Mouse (Mus musculus): Measurements from ENCODE around the gene Dlgap1. TPM values are rescaled to one million over a fixed set of nuclear protein-coding genes. Genes with fewer than 3 reads are reported as not detected.

Gene Dlgap1
- polyA plus RNA-seq, 1 experiment from 2014 or later = 34.5 TPM

DNA sequence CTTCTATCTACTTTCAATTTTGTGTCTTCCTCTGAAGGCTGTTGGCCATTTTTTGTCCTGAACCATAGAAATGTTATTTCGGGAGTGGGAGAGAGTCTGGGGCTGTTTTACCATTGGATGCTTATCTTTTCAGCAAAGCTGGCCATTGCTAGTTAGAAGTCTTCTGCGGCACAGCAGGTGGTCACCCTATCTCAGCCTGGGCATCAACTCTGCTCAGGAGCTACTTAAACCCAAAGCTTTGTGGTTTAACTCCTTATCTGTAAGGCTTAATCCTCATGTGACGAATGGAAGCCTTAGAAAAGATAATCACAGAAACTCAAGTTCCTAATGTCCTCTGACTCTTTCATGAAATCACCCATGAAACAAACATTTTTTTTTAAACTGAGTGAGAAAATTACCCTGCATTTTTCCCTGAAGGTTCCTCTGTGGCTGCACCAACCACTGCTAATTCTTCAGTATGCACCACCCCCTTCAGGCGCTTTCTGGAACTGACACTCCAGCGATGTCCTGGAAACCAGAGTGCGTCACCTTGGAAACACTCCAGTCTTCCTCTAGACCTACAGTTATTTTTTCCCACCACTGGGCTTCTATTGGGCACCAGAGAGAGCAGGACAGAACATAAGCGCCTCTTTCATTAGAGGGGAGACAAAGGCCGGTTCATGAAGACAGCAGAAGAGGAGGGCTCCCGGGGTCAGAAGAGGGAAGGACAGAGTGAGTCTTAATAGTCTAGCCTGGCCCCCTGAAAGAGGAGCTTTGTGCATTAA lies 664.5 kb downstream of the Dlgap1 start:
- Histone ChIP-seq H3K4me2 (ENCODE audit: low read length) (peak overlapping the region; percentile 26; the same call in 1 of the 2 replicates), H3K36me3 (ENCODE audit: control insufficient read depth, insufficient read depth, low read length) (no peaks in the 10 kb centered on the region), H3K9me3 (replicated peaks; ENCODE audit: control insufficient read depth, low read length, poor library complexity, severe bottlenecking) (no peaks in the 10 kb centered on the region), H3K4me1 (ENCODE audit: control insufficient read depth, insufficient read depth, low read length) (peaks cover 6% of the 10 kb centered on the region), H3K9ac (ENCODE audit: low read depth, low read length) (no peak overlapping the region), H3K27ac (ENCODE audit: low read length) (peak overlapping the region; percentile 63; the same call in 1 of the 2 replicates), H3K27me3 (ENCODE audit: control insufficient read depth, insufficient read depth, low read depth, low read length) (no peaks in the 10 kb centered on the region), H3K4me3 (ENCODE audit: low read depth, low read length) (no peak overlapping the region)
- ATAC-seq = peak; percentile 94
- 10% methylated on average over 9 of the region's 9 CpGs for WGBS

DNA sequence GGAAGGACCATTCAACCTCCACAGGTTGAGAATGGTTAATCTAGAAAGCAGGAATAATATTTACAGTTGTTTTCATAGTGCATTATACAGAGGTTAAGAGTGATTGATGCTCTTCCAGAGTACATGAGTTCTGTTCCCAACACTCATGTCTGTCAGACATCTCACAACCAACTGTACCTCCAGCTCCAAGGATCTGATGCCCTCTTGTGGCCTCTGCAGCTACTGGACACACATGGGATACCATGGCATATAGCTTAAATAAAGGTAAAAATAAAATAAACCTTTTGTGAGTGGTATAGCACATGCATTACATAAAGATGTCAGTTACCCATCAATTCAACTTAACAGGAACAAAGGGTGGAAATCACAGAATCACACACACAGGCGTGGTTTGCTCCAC lies 674.3 kb downstream of the Dlgap1 start:
- WGBS = 85% methylated on average over 1 of the region's 1 CpGs
- no peaks in the 10 kb centered on the region for H3K4me1 ChIP-seq (ENCODE audit: control insufficient read depth, insufficient read depth, low read length)
- no peaks in the 10 kb centered on the region for H3K36me3 ChIP-seq (ENCODE audit: control insufficient read depth, insufficient read depth, low read length)
- H3K9ac ChIP-seq (ENCODE audit: low read depth, low read length) = no peak overlapping the region
- H3K27ac ChIP-seq (ENCODE audit: low read length) = no peak overlapping the region
- no peaks in the 10 kb centered on the region for H3K9me3 ChIP-seq (replicated peaks; ENCODE audit: control insufficient read depth, low read length, poor library complexity, severe bottlenecking)
- no peak overlapping the region for H3K4me3 ChIP-seq (ENCODE audit: low read depth, low read length)
- no peak for ATAC-seq
- no peaks in the 10 kb centered on the region for H3K27me3 ChIP-seq (ENCODE audit: control insufficient read depth, insufficient read depth, low read depth, low read length)
- H3K4me2 ChIP-seq (ENCODE audit: low read length) = no peak overlapping the region

DNA sequence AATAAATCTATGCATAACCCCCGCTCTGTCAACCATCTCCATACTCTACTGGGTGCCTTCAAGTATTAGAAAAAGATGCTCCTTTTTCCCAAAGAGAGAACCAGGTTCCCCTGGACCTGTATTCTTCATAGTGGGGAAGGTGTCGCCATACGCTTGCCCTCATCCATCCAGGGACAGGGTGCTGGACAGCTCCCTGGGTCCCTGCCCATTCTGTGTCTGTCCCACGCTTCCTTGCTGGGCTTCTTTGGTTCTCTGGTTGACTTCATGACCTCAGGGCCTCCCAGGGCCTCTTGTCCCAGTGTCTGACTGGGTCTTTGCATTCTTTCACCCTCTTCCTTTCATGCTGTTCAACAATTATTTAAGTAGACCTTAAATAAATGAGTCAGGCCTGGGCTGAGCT lies 677.8 kb downstream of the Dlgap1 start:
- no peak overlapping the region for H3K27ac ChIP-seq (ENCODE audit: low read length)
- no peak for ATAC-seq
- H3K9me3 ChIP-seq (replicated peaks; ENCODE audit: control insufficient read depth, low read length, poor library complexity, severe bottlenecking) = 0 out of 2 replicates have a peak, but pooled peaks cover 7% of the 10 kb centered on the region
- no peaks in the 10 kb centered on the region for H3K4me1 ChIP-seq (ENCODE audit: control insufficient read depth, insufficient read depth, low read length)
- H3K4me3 ChIP-seq (ENCODE audit: low read depth, low read length) = no peak overlapping the region
- no peaks in the 10 kb centered on the region for H3K27me3 ChIP-seq (ENCODE audit: control insufficient read depth, insufficient read depth, low read depth, low read length)
- 51% methylated on average over 4 of the region's 4 CpGs for WGBS
- H3K4me2 ChIP-seq (ENCODE audit: low read length) = no peak overlapping the region
- no peaks in the 10 kb centered on the region for H3K36me3 ChIP-seq (ENCODE audit: control insufficient read depth, insufficient read depth, low read length)
- no peak overlapping the region for H3K9ac ChIP-seq (ENCODE audit: low read depth, low read length)

DNA sequence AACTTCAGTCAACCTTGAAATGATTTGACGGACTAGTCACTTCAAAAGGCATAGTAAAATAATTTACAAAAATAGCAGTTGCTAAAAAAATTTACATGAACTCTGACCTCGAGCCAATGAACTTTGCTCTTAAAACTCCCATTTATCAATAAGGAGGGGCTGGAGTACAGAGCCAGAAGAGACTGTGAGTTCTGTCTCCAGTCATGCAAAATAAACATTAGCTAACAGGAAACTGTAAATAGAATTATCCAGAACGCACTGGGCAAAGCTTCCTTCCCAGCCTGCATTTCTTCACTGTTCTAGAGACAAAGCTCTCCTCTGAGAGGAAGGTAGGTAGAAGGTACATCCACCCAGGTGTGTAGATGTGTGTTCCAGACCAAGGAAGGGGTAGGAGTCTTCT lies 692.5 kb downstream of the Dlgap1 start:
- H3K9me3 ChIP-seq (replicated peaks; ENCODE audit: control insufficient read depth, low read length, poor library complexity, severe bottlenecking) = no peaks in the 10 kb centered on the region

DNA sequence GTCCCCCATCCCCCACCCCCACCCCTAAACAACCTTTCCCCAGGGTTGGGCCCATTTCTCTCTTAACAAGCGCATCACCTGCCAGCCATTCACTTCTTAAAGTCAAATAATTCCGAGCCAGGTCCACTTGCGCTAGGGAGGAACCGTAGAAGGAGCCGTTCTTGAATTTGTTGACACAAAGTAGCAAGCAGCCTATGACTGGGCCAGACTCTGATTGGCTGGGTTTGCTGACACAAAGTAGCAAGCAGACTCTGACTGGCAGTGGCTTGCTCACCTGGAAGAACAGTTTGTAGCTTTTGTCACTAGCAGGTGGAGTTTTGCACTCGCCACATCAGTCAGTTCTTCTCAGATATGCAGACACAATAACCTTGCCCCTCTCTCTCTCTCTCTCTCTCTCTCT lies 695.1 kb downstream of the Dlgap1 start:
- no peaks in the 10 kb centered on the region for H3K36me3 ChIP-seq (ENCODE audit: control insufficient read depth, insufficient read depth, low read length)
- no peaks in the 10 kb centered on the region for H3K4me1 ChIP-seq (ENCODE audit: control insufficient read depth, insufficient read depth, low read length)
- no peak for ATAC-seq
- no peaks in the 10 kb centered on the region for H3K9me3 ChIP-seq (replicated peaks; ENCODE audit: control insufficient read depth, low read length, poor library complexity, severe bottlenecking)
- no peak overlapping the region for H3K4me2 ChIP-seq (ENCODE audit: low read length)
- H3K9ac ChIP-seq (ENCODE audit: low read depth, low read length) = no peak overlapping the region
- H3K4me3 ChIP-seq (ENCODE audit: low read depth, low read length) = no peak overlapping the region
- 83% methylated on average over 6 of the region's 6 CpGs for WGBS
- H3K27ac ChIP-seq (ENCODE audit: low read length) = no peak overlapping the region
- no peaks in the 10 kb centered on the region for H3K27me3 ChIP-seq (ENCODE audit: control insufficient read depth, insufficient read depth, low read depth, low read length)

More for the DNA sequence above, 692.5 kb downstream of the Dlgap1 start:
- no peaks in the 10 kb centered on the region for H3K4me1 ChIP-seq (ENCODE audit: control insufficient read depth, insufficient read depth, low read length)
- H3K4me3 ChIP-seq (ENCODE audit: low read depth, low read length) = no peak overlapping the region
- H3K27me3 ChIP-seq (ENCODE audit: control insufficient read depth, insufficient read depth, low read depth, low read length) = no peaks in the 10 kb centered on the region
- no peak overlapping the region for H3K4me2 ChIP-seq (ENCODE audit: low read length)
- 82% methylated on average over 3 of the region's 3 CpGs for whole genome bisulfite sequencing
- H3K9ac ChIP-seq (ENCODE audit: low read depth, low read length) = no peak overlapping the region
- ATAC-seq = no peak
- H3K27ac ChIP-seq (ENCODE audit: low read length) = no peak overlapping the region
- H3K36me3 ChIP-seq (ENCODE audit: control insufficient read depth, insufficient read depth, low read length) = 0 out of 2 replicates have a peak, but pooled peaks cover 3% of the 10 kb centered on the region

DNA sequence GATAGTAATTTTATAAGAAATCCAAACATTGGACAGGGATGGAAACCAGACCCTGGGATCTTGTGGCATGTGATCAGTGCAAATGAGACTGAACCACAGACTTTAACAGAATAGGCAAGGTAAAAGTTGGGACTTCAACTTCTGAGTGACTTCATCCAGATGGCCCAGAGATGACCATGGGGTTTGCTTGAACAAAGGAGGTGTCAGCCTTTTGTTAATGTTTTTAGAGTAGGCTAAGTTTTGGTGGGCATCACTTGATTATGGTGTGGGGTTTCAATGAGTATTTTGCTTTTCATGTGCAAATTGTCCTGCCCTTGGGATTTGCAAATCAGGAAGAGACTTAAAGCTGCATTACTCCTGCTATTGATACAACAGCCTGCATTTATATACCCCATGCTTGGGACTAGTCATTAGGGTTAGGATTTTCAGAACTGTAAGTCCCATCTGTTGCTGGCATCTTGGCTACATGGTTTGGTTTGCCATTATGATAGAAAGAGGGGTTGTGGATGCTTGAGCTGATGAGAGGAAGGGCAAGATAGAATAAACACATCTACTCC lies 695.7 kb downstream of the Dlgap1 start:
- H3K4me2 ChIP-seq (ENCODE audit: low read length) = no peak overlapping the region
- no peak overlapping the region for H3K27ac ChIP-seq (ENCODE audit: low read length)
- ATAC-seq = no peak

DNA sequence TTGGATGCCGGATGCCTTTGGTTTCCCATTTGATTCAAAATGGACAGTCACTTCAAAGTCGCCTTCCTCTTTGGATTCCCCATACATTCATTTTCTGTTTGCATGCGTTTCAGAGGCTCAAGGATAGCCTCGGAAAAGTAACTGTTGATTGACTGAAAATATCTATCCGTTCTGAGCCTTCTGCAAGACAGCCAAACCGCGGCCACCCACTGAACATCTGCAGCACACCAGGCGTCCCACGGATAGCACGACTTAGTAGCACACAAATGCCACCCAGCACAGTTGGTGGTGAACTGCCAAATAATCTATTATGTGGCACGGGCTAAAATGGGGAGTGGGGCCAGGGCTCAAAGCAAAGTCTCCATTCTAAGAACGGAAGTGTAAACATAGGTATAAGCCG lies 705.1 kb downstream of the Dlgap1 start:
- H3K9me3 ChIP-seq (replicated peaks; ENCODE audit: control insufficient read depth, low read length, poor library complexity, severe bottlenecking) = no peaks in the 10 kb centered on the region

More for the DNA sequence above, 695.7 kb downstream of the Dlgap1 start:
- no peaks in the 10 kb centered on the region for H3K9me3 ChIP-seq (replicated peaks; ENCODE audit: control insufficient read depth, low read length, poor library complexity, severe bottlenecking)
- H3K9ac ChIP-seq (ENCODE audit: low read depth, low read length) = no peak overlapping the region
- no peaks in the 10 kb centered on the region for H3K4me1 ChIP-seq (ENCODE audit: control insufficient read depth, insufficient read depth, low read length)
- no peak overlapping the region for H3K4me3 ChIP-seq (ENCODE audit: low read depth, low read length)
- H3K27me3 ChIP-seq (ENCODE audit: control insufficient read depth, insufficient read depth, low read depth, low read length) = no peaks in the 10 kb centered on the region
- no peaks in the 10 kb centered on the region for H3K36me3 ChIP-seq (ENCODE audit: control insufficient read depth, insufficient read depth, low read length)

DNA sequence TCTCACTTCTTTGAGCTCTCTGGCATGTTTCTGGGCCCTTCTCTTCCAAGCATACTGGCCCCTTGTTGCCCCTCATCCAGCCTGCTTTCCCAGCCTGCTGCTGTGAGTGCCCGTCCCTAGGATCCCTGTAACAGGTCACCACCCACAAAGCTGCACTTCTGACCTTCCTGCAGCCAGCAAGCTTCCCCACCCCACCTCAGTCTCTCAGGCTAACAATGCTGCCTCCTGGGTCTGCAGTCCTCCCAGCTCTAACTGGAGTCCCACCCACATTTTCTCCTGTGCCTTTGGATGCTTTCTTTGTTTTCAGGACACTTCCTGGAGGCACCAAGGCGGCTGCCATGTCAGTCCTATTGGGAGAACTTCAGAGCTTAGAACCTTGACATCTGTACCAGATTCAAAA lies 707.6 kb downstream of the Dlgap1 start:
- ATAC-seq = no peak
- Histone ChIP-seq H3K9me3 (replicated peaks; ENCODE audit: control insufficient read depth, low read length, poor library complexity, severe bottlenecking) (no peaks in the 10 kb centered on the region), H3K36me3 (ENCODE audit: control insufficient read depth, insufficient read depth, low read length) (no peaks in the 10 kb centered on the region), H3K9ac (ENCODE audit: low read depth, low read length) (no peak overlapping the region), H3K4me2 (ENCODE audit: low read length) (no peak overlapping the region), H3K27ac (ENCODE audit: low read length) (no peak overlapping the region), H3K4me1 (ENCODE audit: control insufficient read depth, insufficient read depth, low read length) (no peaks in the 10 kb centered on the region), H3K4me3 (ENCODE audit: low read depth, low read length) (no peak overlapping the region), H3K27me3 (ENCODE audit: control insufficient read depth, insufficient read depth, low read depth, low read length) (no peaks in the 10 kb centered on the region)
- 57% methylated on average over 2 of the region's 2 CpGs for WGBS

More for the DNA sequence above, 705.1 kb downstream of the Dlgap1 start:
- H3K36me3 ChIP-seq (ENCODE audit: control insufficient read depth, insufficient read depth, low read length) = no peaks in the 10 kb centered on the region
- no peak overlapping the region for H3K9ac ChIP-seq (ENCODE audit: low read depth, low read length)
- WGBS = 87% methylated on average over 13 of the region's 13 CpGs
- H3K4me3 ChIP-seq (ENCODE audit: low read depth, low read length) = no peak overlapping the region
- no peak overlapping the region for H3K4me2 ChIP-seq (ENCODE audit: low read length)
- no peaks in the 10 kb centered on the region for H3K4me1 ChIP-seq (ENCODE audit: control insufficient read depth, insufficient read depth, low read length)
- no peak for ATAC-seq
- H3K27ac ChIP-seq (ENCODE audit: low read length) = no peak overlapping the region
- no peaks in the 10 kb centered on the region for H3K27me3 ChIP-seq (ENCODE audit: control insufficient read depth, insufficient read depth, low read depth, low read length)

DNA sequence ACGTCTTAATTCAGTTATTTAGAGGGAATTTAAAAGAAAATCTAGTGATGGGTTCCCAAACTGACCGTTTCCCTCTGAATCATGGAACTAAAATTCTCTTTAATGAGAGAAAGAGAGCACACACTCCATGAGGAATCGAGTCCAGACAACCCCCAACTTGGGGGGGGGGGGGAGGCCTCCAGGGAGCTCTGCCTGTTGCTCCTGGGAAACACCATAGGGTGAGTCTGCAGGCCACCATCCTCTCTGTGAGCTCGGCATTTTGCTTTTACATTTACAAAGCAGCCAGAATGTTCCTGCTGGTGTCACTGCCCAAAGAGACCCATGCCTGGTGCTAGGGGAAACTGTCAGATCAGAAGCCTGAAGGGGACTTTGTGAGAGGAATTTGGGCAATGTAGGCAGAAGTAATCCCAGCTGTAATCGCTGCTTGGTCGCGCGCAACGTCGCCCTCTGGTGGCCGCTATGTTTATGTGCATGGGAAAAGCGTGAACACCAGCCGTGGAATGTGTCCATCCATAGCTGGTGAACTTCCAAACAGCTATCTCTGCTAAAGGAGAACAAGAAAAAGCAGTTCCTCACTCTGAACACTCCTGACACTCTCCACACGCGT lies 714.8 kb downstream of the Dlgap1 start:
- H3K9ac ChIP-seq (ENCODE audit: low read depth, low read length) = no peak overlapping the region
- WGBS = 12% methylated on average over 15 of the region's 15 CpGs
- H3K36me3 ChIP-seq (ENCODE audit: control insufficient read depth, insufficient read depth, low read length) = no peaks in the 10 kb centered on the region
- peak; percentile 82 for ATAC-seq
- H3K27me3 ChIP-seq (ENCODE audit: control insufficient read depth, insufficient read depth, low read depth, low read length) = no peaks in the 10 kb centered on the region
- H3K9me3 ChIP-seq (replicated peaks; ENCODE audit: control insufficient read depth, low read length, poor library complexity, severe bottlenecking) = no peaks in the 10 kb centered on the region
- H3K4me3 ChIP-seq (ENCODE audit: low read depth, low read length) = no peak overlapping the region
- H3K27ac ChIP-seq (ENCODE audit: low read length) = no peak overlapping the region
- H3K4me1 ChIP-seq (ENCODE audit: control insufficient read depth, insufficient read depth, low read length) = no peaks in the 10 kb centered on the region
- H3K4me2 ChIP-seq (ENCODE audit: low read length) = no peak overlapping the region
